Mouse (Mus musculus) liver, adult 2 months (tissue): ENCODE measurements around the gene Prf1. TPM values are rescaled to one million over a fixed set of nuclear protein-coding genes. Genes with fewer than 3 reads are reported as not detected.

Source experiments
- DNase-seq: peaks from one replicate; pipeline ENCODE4 v3.0.0-alpha.2; 2011; ENCODE audit warnings: low read depth, low spot score; ENCODE audit errors: extremely low read depth
- H3K27ac ChIP-seq: fragments of 200-500 bp; replicated peaks from 2 replicates; pipeline ENCODE4 v1.5.1; 2012; ENCODE audit warnings: low read depth, mild to moderate bottlenecking, control low read depth, inconsistent platforms, low read length; ENCODE audit not compliant: insufficient read depth
- H3K27me3 ChIP-seq: fragments of 200-500 bp; 2 replicates; pipeline ENCODE4 v1.6.1; 2012; ENCODE audit warnings: mild to moderate bottlenecking, moderate library complexity, low read length, inconsistent platforms; ENCODE audit not compliant: control insufficient read depth, insufficient read depth
- H3K36me3 ChIP-seq: fragments of 200-500 bp; 2 replicates; pipeline ENCODE4 v1.6.1; 2012; ENCODE audit warnings: low read length, inconsistent platforms; ENCODE audit not compliant: control insufficient read depth, insufficient read depth
- H3K4me1 ChIP-seq: fragments of 200-500 bp; 2 replicates; pipeline ENCODE4 v1.6.1; 2011; ENCODE audit warnings: low read length; ENCODE audit not compliant: control insufficient read depth, insufficient read depth
- H3K4me3 ChIP-seq: fragments of 200-500 bp; 2 replicates; pipeline ENCODE4 v1.5.1; 2011; ENCODE audit warnings: low read depth, mild to moderate bottlenecking, control low read depth, low read length, moderate library complexity; ENCODE audit not compliant: insufficient read depth
- H3K79me2 ChIP-seq: fragments of 200-500 bp; 2 replicates; pipeline ENCODE4 v1.6.1; 2012; ENCODE audit warnings: inconsistent platforms, mild to moderate bottlenecking, low read length, moderate library complexity; ENCODE audit not compliant: control insufficient read depth, insufficient read depth
- H3K9ac ChIP-seq: fragments of 200-500 bp; 2 replicates; pipeline ENCODE4 v1.6.1; 2012; ENCODE audit warnings: low read depth, mild to moderate bottlenecking, control low read depth, inconsistent platforms, low read length
- CTCF ChIP-seq: fragments of 200-500 bp; IDR thresholded peaks from 2 replicates; pipeline ENCODE4 v1.5.1; 2011; ENCODE audit warnings: low read depth, low read length, control low read depth
- POLR2A ChIP-seq: fragments of 200-500 bp; IDR thresholded peaks from 2 replicates; pipeline ENCODE4 v1.6.1; 2011; ENCODE audit warnings: low read length, control low read depth; ENCODE audit not compliant: insufficient read depth; ENCODE audit errors: extremely low read depth
- WGBS: fragments of 180-500 bp; shearing (Covaris S2); methylation state at CpG from one replicate; pipeline ENCODE4 v1.1.7; 2018; 5-methylcytosine and 5-hydroxymethylcytosine counted together
- polyA plus RNA-seq: library from polyadenylated mRNA; depleted of rRNA; stranded (reverse); fragments of >200 nt; gene quantifications from 2 replicates; pipeline ENCODE4 v1.2.3, GENCODE M21; 2012
- total RNA-seq: library from RNA; depleted of rRNA; stranded (reverse); fragments of >200 nt; gene quantifications from 2 replicates; pipeline ENCODE4 v1.2.3, GENCODE M21; 2014

Gene Prf1
- total and polyA plus RNA-seq, 2 experiments: 0.18 to 0.28 TPM

- no peak for DNase-seq
- no peak for TF ChIP-seq POLR2A
- no peak for TF ChIP-seq CTCF
- H3K36me3 ChIP-seq: no peaks in the 10 kb centered on the region
- no peak overlapping the region for H3K27ac ChIP-seq
- H3K4me3 ChIP-seq: no peak overlapping the region
- no peaks in the 10 kb centered on the region for H3K79me2 ChIP-seq
- H3K4me1 ChIP-seq: no peaks in the 10 kb centered on the region
- no peaks in the 10 kb centered on the region for H3K27me3 ChIP-seq
- no peak overlapping the region for H3K9ac ChIP-seq
- 92% methylated on average over 1 of the region's 1 CpGs for WGBS
These were observed 39.5 kb upstream of the Prf1 start for GRCm38 (mm10) chr10:61258131-61258530.

- Histone ChIP-seq H3K79me2 (no peaks in the 10 kb centered on the region), H3K36me3 (no peaks in the 10 kb centered on the region), H3K27me3 (no peaks in the 10 kb centered on the region), H3K27ac (no peak overlapping the region), H3K9ac (no peak overlapping the region), H3K4me3 (no peak overlapping the region), H3K4me1 (no peaks in the 10 kb centered on the region)
- TF ChIP-seq CTCF (no peak), POLR2A (no peak)
- DNase-seq: no peak
- WGBS: 69% methylated on average over 13 of the region's 13 CpGs
These were observed 36.1 kb upstream of the Prf1 start for GRCm38 (mm10) chr10:61261229-61262156.

GRCm38 (mm10) chr10:61263606-61264005 is 34.0 kb upstream of the Prf1 start:
- Histone ChIP-seq H3K9ac (no peak overlapping the region), H3K36me3 (no peaks in the 10 kb centered on the region), H3K27me3 (no peaks in the 10 kb centered on the region), H3K79me2 (no peaks in the 10 kb centered on the region), H3K27ac (no peak overlapping the region), H3K4me1 (no peaks in the 10 kb centered on the region), H3K4me3 (no peak overlapping the region)
- 84% methylated on average over 8 of the region's 8 CpGs for WGBS
- no peak for DNase-seq
- TF ChIP-seq POLR2A (no peak), CTCF (no peak)

- no peak for DNase-seq
- H3K27me3 ChIP-seq: no peaks in the 10 kb centered on the region
- WGBS: 89% methylated on average over 5 of the region's 5 CpGs
- H3K9ac ChIP-seq: no peak overlapping the region
- H3K4me3 ChIP-seq: no peak overlapping the region
- no peaks in the 10 kb centered on the region for H3K4me1 ChIP-seq
- TF ChIP-seq POLR2A (no peak), CTCF (no peak)
- H3K27ac ChIP-seq: no peak overlapping the region
- H3K79me2 ChIP-seq: no peaks in the 10 kb centered on the region
- H3K36me3 ChIP-seq: no peaks in the 10 kb centered on the region
These were observed 30.3 kb upstream of the Prf1 start for GRCm38 (mm10) chr10:61267378-61267777.

- WGBS: 45% methylated on average over 8 of the region's 8 CpGs
- Histone ChIP-seq H3K9ac (no peak overlapping the region), H3K27ac (no peak overlapping the region), H3K79me2 (no peaks in the 10 kb centered on the region), H3K4me1 (no peaks in the 10 kb centered on the region), H3K27me3 (peaks cover 2% of the 10 kb centered on the region; the same call in 1 of the 2 replicates), H3K36me3 (no peaks in the 10 kb centered on the region), H3K4me3 (no peak overlapping the region; the same call in 1 of the 2 replicates)
- TF ChIP-seq POLR2A: no peak
- TF ChIP-seq CTCF: no peak
- no peak for DNase-seq
These were observed 25.5 kb upstream of the Prf1 start for GRCm38 (mm10) chr10:61272089-61272626.
